Mouse (Mus musculus): ENCODE measurements around the gene Kcnc3.

- TF ChIP-seq CTCF (IDR thresholded peaks at IDR 0.05) (no peak), EP300 (IDR thresholded peaks at IDR 0.05) (no peak)
Observed at GRCm38 (mm10) chr7:44624828-44625227, 34.4 kb downstream of the Kcnc3 start.

Measured in lung, postnatal 0 days (tissue).